Mouse (Mus musculus) spleen, adult 2 months (tissue): ENCODE results near the gene Aven. TPM values are rescaled to one million over a fixed set of nuclear protein-coding genes. Genes with fewer than 3 reads are reported as not detected.

Experiments
- DNase-seq, 2 experiments: peaks; one replicate each; pipeline versions ENCODE4 v3.0.0 to v3.0.0-alpha.2; 2012 to 2021; ENCODE audit warnings: low spot score in 2 of 2, low read depth in 1 of 2
- H3K27ac ChIP-seq: fragments of 200-500 bp; 2 replicates; pipeline ENCODE4 v1.5.1; 2012; ENCODE audit warnings: low read length, inconsistent platforms; ENCODE audit not compliant: insufficient read depth
- H3K27me3 ChIP-seq: fragments of 200-500 bp; 2 replicates; pipeline ENCODE4 v1.6.1; 2012; ENCODE audit warnings: mild to moderate bottlenecking, moderate library complexity, low read length, inconsistent platforms; ENCODE audit not compliant: control insufficient read depth, insufficient read depth
- H3K36me3 ChIP-seq: fragments of 200-500 bp; 2 replicates; pipeline ENCODE4 v1.6.1; 2012; ENCODE audit warnings: mild to moderate bottlenecking, low read length, inconsistent platforms; ENCODE audit not compliant: control insufficient read depth, insufficient read depth
- H3K4me1 ChIP-seq: fragments of 200-500 bp; 2 replicates; pipeline ENCODE4 v1.6.1; 2011; ENCODE audit warnings: inconsistent platforms; ENCODE audit not compliant: control insufficient read depth, insufficient read depth, insufficient read length
- H3K4me3 ChIP-seq: fragments of 200-500 bp; 2 replicates; pipeline ENCODE4 v1.5.1; 2011; ENCODE audit warnings: mild to moderate bottlenecking, inconsistent platforms; ENCODE audit not compliant: insufficient read depth, insufficient read length; ENCODE audit errors: extremely low read depth
- CTCF ChIP-seq: fragments of 200-500 bp; IDR thresholded peaks from 2 replicates; pipeline ENCODE4 v1.5.1; 2011; ENCODE audit warnings: mild to moderate bottlenecking, inconsistent platforms; ENCODE audit not compliant: insufficient read depth, insufficient read length, insufficient replicate concordance; ENCODE audit errors: extremely low read depth
- POLR2A ChIP-seq: fragments of 200-500 bp; IDR thresholded peaks from 2 replicates; pipeline ENCODE4 v1.6.1; 2011; ENCODE audit warnings: low read depth, low read length, inconsistent platforms
- WGBS: fragments of 180-500 bp; shearing (Covaris S2); methylation state at CpG from one replicate; pipeline ENCODE4 v1.1.7; 2018; 5-methylcytosine and 5-hydroxymethylcytosine counted together
- polyA plus RNA-seq: library from polyadenylated mRNA; depleted of rRNA; stranded (reverse); fragments of >200 nt; gene quantifications from 2 replicates; pipeline ENCODE4 v1.2.3, GENCODE M21; 2012

Aven gene
- polyA plus RNA-seq, 1 experiment, result 2.7 TPM

DNA sequence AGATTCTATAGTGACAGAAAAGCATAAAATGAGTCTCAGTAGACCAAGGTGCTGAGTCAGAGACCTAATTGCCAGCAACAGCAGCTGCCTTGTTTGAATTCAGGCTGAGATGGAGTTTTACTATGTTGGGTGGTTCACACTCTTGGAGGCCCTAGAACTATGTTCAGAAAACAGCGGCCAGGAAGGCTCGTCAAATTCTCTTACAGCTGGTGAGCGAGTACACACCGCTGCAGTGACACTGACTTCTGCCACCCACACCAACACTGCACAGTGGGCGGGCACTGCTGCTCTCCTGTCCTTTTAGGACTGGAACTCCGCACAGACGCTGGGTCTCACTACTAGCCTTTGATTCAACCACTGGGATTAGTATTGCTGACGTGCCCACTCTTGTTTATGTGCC, 109.7 kb downstream of the Aven start:
- no peaks in the 10 kb centered on the region for H3K27me3 ChIP-seq
- no peak for TF ChIP-seq POLR2A
- no peak for TF ChIP-seq CTCF
- H3K4me3 ChIP-seq, result no peak overlapping the region
- WGBS, result 91% methylated on average over 8 of the region's 8 CpGs
- no peak overlapping the region for H3K27ac ChIP-seq
- H3K36me3 ChIP-seq, result no peaks in the 10 kb centered on the region
- H3K4me1 ChIP-seq, result no peaks in the 10 kb centered on the region
- no peak for DNase-seq

DNA sequence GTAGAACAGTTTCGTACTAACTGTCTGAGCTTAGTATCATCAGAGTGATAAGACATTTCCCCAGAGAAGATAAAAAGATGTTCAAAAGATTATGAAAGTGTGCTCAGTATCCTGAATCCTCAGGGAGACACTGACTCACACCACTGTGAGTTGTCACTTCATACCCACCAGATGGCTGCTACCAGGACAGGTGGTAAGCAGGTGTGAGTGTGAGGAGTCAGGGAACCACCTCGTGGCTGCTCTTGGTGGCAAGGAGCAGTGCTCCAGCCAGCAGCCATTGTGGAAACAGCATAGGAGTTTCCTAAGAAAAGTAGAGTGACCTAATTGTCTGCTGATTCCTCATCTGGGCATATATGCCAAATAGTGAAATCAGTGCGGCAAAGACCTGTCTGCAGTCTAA, 113.8 kb downstream of the Aven start:
- Histone ChIP-seq H3K36me3 (no peaks in the 10 kb centered on the region), H3K27ac (no peak overlapping the region), H3K27me3 (no peaks in the 10 kb centered on the region), H3K4me1 (no peaks in the 10 kb centered on the region), H3K4me3 (no peak overlapping the region)
- TF ChIP-seq POLR2A (no peak), CTCF (no peak)
- 86% methylated on average over 3 of the region's 3 CpGs for WGBS
- no peak for DNase-seq

DNA sequence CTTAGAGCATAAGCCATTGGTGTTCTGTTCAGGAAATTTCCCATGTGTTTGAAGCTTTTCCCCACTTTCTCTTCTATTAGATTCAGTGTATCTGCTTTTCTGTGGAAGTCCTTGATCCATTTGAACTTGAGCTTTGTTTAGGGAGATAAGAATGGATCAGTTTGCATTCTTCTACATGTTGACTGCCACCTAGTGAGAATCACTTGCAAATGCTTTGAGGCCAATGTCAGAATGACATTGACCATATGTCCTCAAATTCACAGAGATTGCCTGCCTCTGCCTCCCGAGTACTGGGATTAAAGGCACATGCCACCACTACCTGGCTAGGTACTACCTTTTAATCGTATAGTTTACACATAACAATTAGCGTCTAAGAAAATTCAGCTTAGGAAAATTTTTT, 119.9 kb downstream of the Aven start:
- WGBS, result 89% methylated on average over 3 of the region's 3 CpGs
- Histone ChIP-seq H3K36me3 (no peaks in the 10 kb centered on the region), H3K4me3 (no peak overlapping the region), H3K27ac (no peak overlapping the region), H3K27me3 (no peaks in the 10 kb centered on the region), H3K4me1 (no peaks in the 10 kb centered on the region)
- TF ChIP-seq CTCF (no peak), POLR2A (no peak)
- DNase-seq, result no peak

DNA sequence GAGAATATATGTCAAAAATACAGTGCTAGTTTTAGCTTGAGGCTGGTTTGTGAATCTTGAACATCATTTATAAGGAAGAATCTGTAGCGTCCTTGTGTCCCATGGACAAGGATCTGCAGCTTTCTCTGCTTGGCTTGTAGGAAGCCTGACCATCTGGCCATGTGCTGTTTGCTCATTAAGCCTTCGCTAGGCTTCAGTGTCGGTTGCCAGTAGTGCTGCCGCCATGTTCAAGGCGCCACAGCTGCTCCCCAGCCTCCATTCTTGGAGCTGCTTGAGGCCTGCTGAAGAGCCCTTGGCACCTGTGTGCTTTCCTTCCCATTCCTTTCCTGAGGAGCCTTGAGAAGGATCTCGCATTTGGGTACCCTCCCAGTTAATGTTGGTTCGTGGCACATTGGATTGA, 121.6 kb downstream of the Aven start:
- Histone ChIP-seq H3K4me3 (no peak overlapping the region), H3K27ac (no peak overlapping the region), H3K4me1 (no peaks in the 10 kb centered on the region), H3K27me3 (no peaks in the 10 kb centered on the region), H3K36me3 (no peaks in the 10 kb centered on the region)
- no peak for DNase-seq
- TF ChIP-seq CTCF, result no peak
- no peak for TF ChIP-seq POLR2A
- WGBS, result 92% methylated on average over 7 of the region's 7 CpGs

DNA sequence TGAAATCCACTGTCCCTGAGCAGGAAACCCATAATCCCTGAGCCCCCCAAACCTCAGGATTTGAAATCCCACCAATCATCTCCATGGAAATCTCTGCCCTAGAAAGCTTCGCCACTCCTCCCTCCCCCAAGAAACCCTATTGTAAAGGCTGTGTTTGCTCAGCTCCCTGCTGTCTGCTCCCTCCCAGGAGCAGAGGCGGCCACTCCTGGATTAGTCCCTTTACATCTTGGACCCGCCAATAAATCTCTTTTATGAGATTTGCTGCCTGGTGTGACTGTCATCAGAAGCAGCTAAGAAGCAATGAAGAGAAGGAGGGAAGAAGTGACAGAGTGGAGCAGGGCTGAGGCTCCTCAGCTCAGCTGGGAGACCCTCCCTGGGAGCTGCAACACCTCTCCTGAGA, 124.4 kb downstream of the Aven start:
- H3K27me3 ChIP-seq, result no peaks in the 10 kb centered on the region
- H3K4me1 ChIP-seq, result no peaks in the 10 kb centered on the region
- WGBS, result 90% methylated on average over 3 of the region's 3 CpGs
- TF ChIP-seq POLR2A (no peak), CTCF (no peak)
- no peaks in the 10 kb centered on the region for H3K36me3 ChIP-seq
- no peak for DNase-seq
- no peak overlapping the region for H3K4me3 ChIP-seq
- H3K27ac ChIP-seq, result no peak overlapping the region

DNA sequence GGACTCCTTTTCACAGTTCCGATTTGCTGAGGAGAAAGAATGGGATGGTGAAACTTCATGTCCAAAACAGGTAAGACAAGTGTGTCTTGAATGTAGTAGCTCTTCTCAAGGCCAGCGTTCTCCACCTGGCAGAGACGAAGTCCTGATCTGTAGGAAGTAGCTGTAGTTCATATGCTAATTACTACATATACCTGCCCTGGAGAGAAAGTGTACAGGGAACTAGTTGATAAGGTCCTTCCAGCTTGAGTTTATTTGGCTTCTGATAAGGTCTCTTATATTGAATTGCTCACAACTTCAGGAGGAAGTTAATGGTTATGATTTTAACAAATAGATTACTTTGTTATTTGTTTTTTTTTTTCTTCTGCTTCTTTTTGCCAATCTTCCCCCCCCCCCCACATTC, 132.4 kb downstream of the Aven start:
- no peak for DNase-seq
- 90% methylated on average over 3 of the region's 3 CpGs for WGBS
- H3K4me1 ChIP-seq, result no peaks in the 10 kb centered on the region
- no peak overlapping the region for H3K4me3 ChIP-seq
- H3K27me3 ChIP-seq, result no peaks in the 10 kb centered on the region
- H3K27ac ChIP-seq, result no peak overlapping the region
- H3K36me3 ChIP-seq, result peaks cover 2% of the 10 kb centered on the region
- TF ChIP-seq POLR2A (no peak), CTCF (no peak)

DNA sequence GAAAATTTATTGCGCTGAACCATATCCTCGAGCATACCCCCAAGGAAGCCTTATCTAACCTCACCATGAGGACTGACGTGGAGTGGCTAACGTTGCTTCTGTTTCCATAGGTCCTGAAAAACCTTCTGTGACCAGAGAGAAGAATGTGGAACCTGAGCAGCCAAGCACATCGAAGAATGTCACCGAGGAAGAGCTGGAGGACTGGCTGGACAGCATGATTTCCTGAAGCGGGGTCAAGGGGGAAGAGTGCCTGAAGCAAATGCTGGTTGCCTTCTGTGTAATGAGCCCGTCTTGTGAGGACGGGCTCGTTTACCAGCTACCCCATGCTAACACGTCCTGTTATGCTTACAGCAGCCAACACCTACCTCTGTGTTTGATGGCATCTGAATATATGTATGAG, 137.9 kb downstream of the Aven start:
- no peak for TF ChIP-seq CTCF
- no peak for TF ChIP-seq POLR2A
- 87% methylated on average over 11 of the region's 11 CpGs for WGBS
- no peak overlapping the region for H3K4me3 ChIP-seq
- H3K36me3 ChIP-seq, result peaks cover 4% of the 10 kb centered on the region
- no peaks in the 10 kb centered on the region for H3K4me1 ChIP-seq
- no peak for DNase-seq
- H3K27ac ChIP-seq, result no peak overlapping the region
- no peaks in the 10 kb centered on the region for H3K27me3 ChIP-seq
